Mouse (Mus musculus): ENCODE results near the gene Trabd2b. TPM values are rescaled to one million over a fixed set of nuclear protein-coding genes. Genes with fewer than 3 reads are reported as not detected.

The Trabd2b gene
- polyA plus RNA-seq, 1 experiment from 2014 or later, result 5.7 TPM

DNA sequence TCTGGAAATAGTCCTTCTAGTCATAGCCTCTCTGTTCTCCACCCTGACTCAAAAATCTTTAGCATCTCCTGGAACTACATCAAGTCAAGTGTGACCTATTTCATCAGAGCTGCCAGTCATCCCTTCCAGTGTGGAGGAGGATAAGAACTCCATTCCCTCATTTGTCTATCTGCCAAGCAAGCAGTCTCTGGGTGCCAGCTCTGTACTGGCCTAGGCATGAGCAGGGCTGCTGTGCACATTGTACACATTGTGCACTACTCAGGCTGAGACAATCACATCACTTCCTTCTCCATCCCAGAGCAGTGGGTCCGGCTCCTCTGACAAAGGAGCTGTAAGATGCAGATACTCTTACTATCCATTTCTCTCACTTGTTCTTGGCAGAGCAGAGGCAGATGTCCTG is 178.2 kb downstream of the Trabd2b start:
- Histone ChIP-seq H3K4me3 (ENCODE audit: low read length) (no peak overlapping the region), H3K36me3 (ENCODE audit: insufficient read depth, low read length) (0 out of 2 replicates have a peak, but pooled peaks cover 4% of the 10 kb centered on the region), H3K27ac (ENCODE audit: low read length) (no peak overlapping the region), H3K27me3 (ENCODE audit: insufficient read depth, low read length) (no peaks in the 10 kb centered on the region), H3K4me2 (replicated peaks; ENCODE audit: low read depth, low read length) (no peak overlapping the region), H3K9ac (replicated peaks; ENCODE audit: low read length) (no peak overlapping the region), H3K4me1 (ENCODE audit: insufficient read depth, low read length) (no peaks in the 10 kb centered on the region; the same call in 1 of the 2 replicates), H3K9me3 (ENCODE audit: low read length) (no peaks in the 10 kb centered on the region)
- no peak for ATAC-seq (ENCODE audit: low FRiP score, low TSS enrichment)
- 65% methylated on average over 1 of the region's 1 CpGs for WGBS

DNA sequence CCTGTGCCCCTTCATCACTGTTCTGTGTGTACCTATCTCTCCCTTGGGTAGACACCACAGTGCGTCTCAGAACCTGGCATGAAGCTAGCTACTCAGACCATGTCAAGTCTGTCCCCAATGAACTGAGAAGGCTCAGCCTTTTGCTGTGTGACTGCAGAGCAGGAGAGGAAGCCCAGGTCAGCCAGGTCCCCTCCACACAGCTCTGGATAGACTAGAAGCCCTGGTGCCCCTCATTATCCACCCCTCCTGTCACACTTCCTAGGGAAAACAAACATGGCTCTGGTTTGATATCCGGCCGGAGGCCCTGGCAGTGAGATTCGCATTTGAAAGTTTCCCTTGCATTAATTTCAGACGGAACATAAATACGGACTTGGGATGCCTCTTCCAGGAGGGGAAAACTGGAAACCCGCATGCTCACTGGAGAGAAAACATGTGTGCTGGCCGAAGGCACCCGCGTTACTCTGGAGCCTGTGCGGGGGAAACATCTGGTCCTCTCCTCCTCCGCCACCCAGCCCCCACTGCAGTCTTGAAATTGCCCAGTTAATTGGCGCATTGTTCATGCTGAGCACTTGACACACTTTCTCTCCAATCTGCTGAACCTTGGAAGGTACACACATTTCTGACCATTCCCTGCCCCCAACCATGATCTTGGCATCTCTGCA is 187.2 kb downstream of the Trabd2b start:
- H3K27me3 ChIP-seq (ENCODE audit: insufficient read depth, low read length), result no peaks in the 10 kb centered on the region
- peaks cover 22% of the 10 kb centered on the region for H3K4me1 ChIP-seq (ENCODE audit: insufficient read depth, low read length)
- no peak overlapping the region for H3K4me3 ChIP-seq (ENCODE audit: low read length)
- no peaks in the 10 kb centered on the region for H3K9me3 ChIP-seq (ENCODE audit: low read length)
- no peak overlapping the region for H3K9ac ChIP-seq (replicated peaks; ENCODE audit: low read length)
- H3K4me2 ChIP-seq (replicated peaks; ENCODE audit: low read depth, low read length), result no peak overlapping the region
- 42% methylated on average over 13 of the region's 13 CpGs for WGBS
- H3K36me3 ChIP-seq (ENCODE audit: insufficient read depth, low read length), result no peaks in the 10 kb centered on the region
- no peak overlapping the region for H3K27ac ChIP-seq (ENCODE audit: low read length)
- ATAC-seq (ENCODE audit: low FRiP score, low TSS enrichment), result peak; percentile 40; the same call in 1 of the 2 replicates

DNA sequence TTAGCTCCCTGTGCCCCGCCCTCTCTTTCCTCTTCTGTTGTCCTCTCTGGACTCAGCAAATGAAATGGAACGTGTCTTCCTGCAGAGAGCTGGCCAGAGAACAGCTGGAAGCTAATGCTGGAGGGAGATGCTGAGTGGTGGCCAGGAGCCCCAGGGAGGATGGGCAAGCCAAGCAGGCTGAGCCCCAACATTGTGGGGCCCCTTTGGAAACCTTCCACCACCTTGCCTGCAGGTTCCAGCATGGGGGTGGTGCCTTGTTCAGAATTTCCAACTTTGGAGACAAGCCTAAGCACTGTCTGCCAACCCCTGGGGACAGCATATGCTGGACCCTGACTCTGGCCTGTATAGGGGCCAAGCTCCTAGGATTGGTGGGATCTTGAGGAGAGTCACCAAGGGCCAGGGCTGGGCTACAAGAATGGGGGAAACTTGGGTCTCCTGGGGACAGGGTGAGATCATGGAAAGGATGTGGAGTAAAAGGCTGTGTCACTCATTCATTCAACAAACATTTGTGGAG is 188.7 kb downstream of the Trabd2b start:
- Histone ChIP-seq H3K4me3 (ENCODE audit: low read length) (no peak overlapping the region), H3K4me1 (ENCODE audit: insufficient read depth, low read length) (peaks cover 23% of the 10 kb centered on the region), H3K9ac (replicated peaks; ENCODE audit: low read length) (no peak overlapping the region), H3K27me3 (ENCODE audit: insufficient read depth, low read length) (no peaks in the 10 kb centered on the region), H3K27ac (ENCODE audit: low read length) (no peak overlapping the region), H3K36me3 (ENCODE audit: insufficient read depth, low read length) (no peaks in the 10 kb centered on the region), H3K4me2 (replicated peaks; ENCODE audit: low read depth, low read length) (no peak overlapping the region), H3K9me3 (ENCODE audit: low read length) (no peaks in the 10 kb centered on the region)
- 40% methylated on average over 2 of the region's 2 CpGs for WGBS
- no peak for ATAC-seq (ENCODE audit: low FRiP score, low TSS enrichment)

DNA sequence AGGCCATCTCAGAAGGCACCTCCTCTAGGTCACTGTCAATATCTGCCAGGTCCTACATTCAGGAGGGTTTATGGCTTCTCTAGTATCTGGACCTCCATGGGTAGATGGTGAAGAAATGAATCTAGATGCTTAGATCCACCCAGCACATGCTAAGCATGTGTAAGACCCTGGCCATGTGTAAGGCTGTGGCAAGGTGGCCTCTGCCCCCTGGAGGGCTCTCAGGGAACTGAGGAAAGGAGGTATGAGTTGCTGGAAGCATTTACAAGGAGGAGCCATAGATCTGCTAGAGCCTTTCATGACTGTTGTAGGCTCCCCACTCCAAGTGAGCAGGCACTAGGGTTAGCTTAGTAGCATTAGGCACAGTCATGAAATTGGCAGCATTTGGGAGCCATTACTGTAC is 192.6 kb downstream of the Trabd2b start:
- Histone ChIP-seq H3K4me3 (ENCODE audit: low read length) (no peak overlapping the region), H3K4me2 (replicated peaks; ENCODE audit: low read depth, low read length) (no peak overlapping the region), H3K36me3 (ENCODE audit: insufficient read depth, low read length) (no peaks in the 10 kb centered on the region), H3K4me1 (ENCODE audit: insufficient read depth, low read length) (peaks cover 31% of the 10 kb centered on the region), H3K9me3 (ENCODE audit: low read length) (no peaks in the 10 kb centered on the region), H3K9ac (replicated peaks; ENCODE audit: low read length) (no peak overlapping the region), H3K27me3 (ENCODE audit: insufficient read depth, low read length) (no peaks in the 10 kb centered on the region), H3K27ac (ENCODE audit: low read length) (no peak overlapping the region)
- no peak for ATAC-seq (ENCODE audit: low FRiP score, low TSS enrichment)

DNA sequence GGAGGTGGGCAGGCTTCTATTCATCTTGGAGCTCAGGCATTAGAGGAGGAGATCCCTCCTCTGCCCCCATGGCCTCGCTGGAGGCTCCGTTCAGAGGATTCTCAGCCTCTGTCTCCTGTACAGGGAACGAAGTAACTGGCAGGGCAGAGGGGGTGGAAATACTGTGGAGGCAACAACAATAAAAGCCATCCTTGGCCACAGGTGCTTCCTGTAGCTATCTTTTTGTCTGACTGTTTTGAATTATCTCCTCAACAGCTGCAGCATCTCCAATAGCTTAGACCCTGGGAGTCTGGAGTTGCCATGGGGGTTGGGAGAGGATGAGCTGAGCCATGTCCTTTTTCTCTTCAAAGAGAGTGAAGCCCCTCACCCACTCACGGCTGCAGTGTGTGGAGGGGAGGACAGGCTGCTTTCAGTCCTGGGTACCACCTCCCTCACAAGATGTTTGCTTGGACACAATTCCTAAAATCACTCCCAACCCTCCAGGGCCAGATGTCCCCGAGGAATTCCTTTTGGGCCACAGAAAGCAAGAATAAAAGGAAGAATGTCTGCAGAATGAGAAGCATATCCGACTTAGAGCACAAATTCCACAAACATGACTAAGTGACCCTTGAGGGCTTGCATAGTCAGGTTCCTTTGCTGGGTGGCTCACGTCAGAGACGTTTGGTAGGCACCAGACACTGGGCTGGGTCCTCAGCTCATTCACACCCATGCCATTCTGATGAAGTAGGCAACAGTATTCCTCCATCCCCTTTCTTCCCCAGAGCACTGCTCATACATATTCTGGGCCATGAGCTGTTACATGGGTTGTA is 194.9 kb downstream of the Trabd2b start:
- peaks cover 19% of the 10 kb centered on the region; the same call in 1 of the 2 replicates for H3K4me1 ChIP-seq (ENCODE audit: insufficient read depth, low read length)
- no peak for ATAC-seq (ENCODE audit: low FRiP score, low TSS enrichment)
- H3K9me3 ChIP-seq (ENCODE audit: low read length), result no peaks in the 10 kb centered on the region
- no peak overlapping the region for H3K4me2 ChIP-seq (replicated peaks; ENCODE audit: low read depth, low read length)
- H3K36me3 ChIP-seq (ENCODE audit: insufficient read depth, low read length), result no peaks in the 10 kb centered on the region
- WGBS, result 24% methylated on average over 8 of the region's 8 CpGs
- H3K4me3 ChIP-seq (ENCODE audit: low read length), result no peak overlapping the region
- no peak overlapping the region for H3K27ac ChIP-seq (ENCODE audit: low read length)
- no peak overlapping the region for H3K9ac ChIP-seq (replicated peaks; ENCODE audit: low read length)
- no peaks in the 10 kb centered on the region for H3K27me3 ChIP-seq (ENCODE audit: insufficient read depth, low read length)

DNA sequence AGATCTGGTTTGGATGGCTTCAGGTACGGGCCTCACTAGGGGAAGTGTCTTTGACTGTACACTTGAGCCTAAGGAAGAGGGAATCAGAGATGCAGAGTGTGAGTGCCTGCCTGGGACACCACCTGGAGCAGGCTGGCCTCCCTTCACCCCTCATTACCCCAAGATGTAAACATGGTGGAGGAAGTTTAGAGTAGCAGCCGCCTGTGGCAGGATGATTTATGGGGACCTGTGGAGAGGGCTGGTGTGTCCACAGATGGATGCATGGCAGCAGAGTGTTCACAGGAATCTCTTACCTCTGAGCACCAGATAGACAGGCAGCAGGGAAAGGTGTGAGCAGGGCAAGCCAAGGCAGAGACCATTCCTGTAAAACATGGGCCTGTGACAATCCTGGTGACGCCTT is 199.1 kb downstream of the Trabd2b start:
- H3K9ac ChIP-seq (replicated peaks; ENCODE audit: low read length), result no peak overlapping the region
- 38% methylated on average over 3 of the region's 3 CpGs for WGBS
- peak; percentile 74 for ATAC-seq (ENCODE audit: low FRiP score, low TSS enrichment)

DNA sequence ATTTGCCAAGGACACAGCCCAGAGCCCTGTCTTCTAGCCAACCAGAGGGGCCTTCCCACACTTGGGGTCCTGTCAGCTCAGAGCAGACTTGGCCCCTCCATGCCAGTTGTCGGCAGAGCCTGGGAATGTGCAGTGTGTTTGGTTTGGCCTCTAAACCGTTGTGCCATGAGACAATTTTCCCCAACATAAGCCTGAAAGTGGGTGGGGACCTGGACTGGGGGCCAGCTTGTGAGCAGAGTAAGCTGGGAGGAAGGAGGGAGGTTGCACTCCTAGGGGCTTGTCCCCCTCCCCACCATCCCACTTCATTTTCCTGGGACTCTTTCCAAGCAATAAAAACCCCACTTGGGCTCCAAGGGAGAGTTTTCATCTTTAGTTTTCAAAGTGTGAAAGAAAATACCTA is 201.3 kb downstream of the Trabd2b start:
- Histone ChIP-seq H3K9ac (replicated peaks; ENCODE audit: low read length) (no peak overlapping the region), H3K27me3 (ENCODE audit: insufficient read depth, low read length) (no peaks in the 10 kb centered on the region), H3K4me1 (ENCODE audit: insufficient read depth, low read length) (no peaks in the 10 kb centered on the region), H3K4me2 (replicated peaks; ENCODE audit: low read depth, low read length) (no peak overlapping the region), H3K27ac (ENCODE audit: low read length) (no peak overlapping the region), H3K36me3 (ENCODE audit: insufficient read depth, low read length) (no peaks in the 10 kb centered on the region), H3K4me3 (ENCODE audit: low read length) (no peak overlapping the region), H3K9me3 (ENCODE audit: low read length) (no peaks in the 10 kb centered on the region)
- ATAC-seq (ENCODE audit: low FRiP score, low TSS enrichment), result no peak
- WGBS, result 63% methylated on average over 2 of the region's 2 CpGs

More for the DNA sequence above, 199.1 kb downstream of the Trabd2b start:
- no peaks in the 10 kb centered on the region for H3K27me3 ChIP-seq (ENCODE audit: insufficient read depth, low read length)
- no peak overlapping the region for H3K27ac ChIP-seq (ENCODE audit: low read length)
- no peaks in the 10 kb centered on the region for H3K9me3 ChIP-seq (ENCODE audit: low read length)
- no peak overlapping the region for H3K4me2 ChIP-seq (replicated peaks; ENCODE audit: low read depth, low read length)
- H3K4me3 ChIP-seq (ENCODE audit: low read length), result no peak overlapping the region
- H3K36me3 ChIP-seq (ENCODE audit: insufficient read depth, low read length), result no peaks in the 10 kb centered on the region
- H3K4me1 ChIP-seq (ENCODE audit: insufficient read depth, low read length), result peaks cover 12% of the 10 kb centered on the region; the same call in 1 of the 2 replicates

DNA sequence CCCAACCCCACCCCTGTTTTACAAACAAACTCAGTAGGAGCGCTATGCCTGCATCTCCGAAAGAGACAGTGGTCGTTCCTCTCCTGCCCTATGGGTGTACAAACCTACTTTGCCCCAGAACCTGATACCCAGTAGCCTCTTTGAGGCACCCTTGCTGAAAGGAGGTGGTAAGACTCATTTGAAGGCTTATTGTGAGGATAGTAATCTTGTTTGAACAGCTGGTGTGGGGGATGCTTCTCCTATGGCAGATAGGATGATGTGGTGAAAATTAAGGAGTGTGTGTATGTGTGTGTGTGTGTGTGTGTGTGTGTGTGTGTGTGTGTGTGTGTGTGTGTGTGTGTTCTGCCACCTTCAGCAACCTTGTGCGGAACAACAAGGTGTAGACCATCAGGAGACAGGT is 202.8 kb downstream of the Trabd2b start:
- no peak overlapping the region for H3K4me3 ChIP-seq (ENCODE audit: low read length)
- 71% methylated on average over 4 of the region's 4 CpGs for WGBS
- no peak overlapping the region for H3K27ac ChIP-seq (ENCODE audit: low read length)
- H3K4me1 ChIP-seq (ENCODE audit: insufficient read depth, low read length), result no peaks in the 10 kb centered on the region
- no peak overlapping the region for H3K9ac ChIP-seq (replicated peaks; ENCODE audit: low read length)
- H3K9me3 ChIP-seq (ENCODE audit: low read length), result no peaks in the 10 kb centered on the region
- H3K27me3 ChIP-seq (ENCODE audit: insufficient read depth, low read length), result no peaks in the 10 kb centered on the region
- ATAC-seq (ENCODE audit: low FRiP score, low TSS enrichment), result no peak
- no peak overlapping the region for H3K4me2 ChIP-seq (replicated peaks; ENCODE audit: low read depth, low read length)
- H3K36me3 ChIP-seq (ENCODE audit: insufficient read depth, low read length), result no peaks in the 10 kb centered on the region

DNA sequence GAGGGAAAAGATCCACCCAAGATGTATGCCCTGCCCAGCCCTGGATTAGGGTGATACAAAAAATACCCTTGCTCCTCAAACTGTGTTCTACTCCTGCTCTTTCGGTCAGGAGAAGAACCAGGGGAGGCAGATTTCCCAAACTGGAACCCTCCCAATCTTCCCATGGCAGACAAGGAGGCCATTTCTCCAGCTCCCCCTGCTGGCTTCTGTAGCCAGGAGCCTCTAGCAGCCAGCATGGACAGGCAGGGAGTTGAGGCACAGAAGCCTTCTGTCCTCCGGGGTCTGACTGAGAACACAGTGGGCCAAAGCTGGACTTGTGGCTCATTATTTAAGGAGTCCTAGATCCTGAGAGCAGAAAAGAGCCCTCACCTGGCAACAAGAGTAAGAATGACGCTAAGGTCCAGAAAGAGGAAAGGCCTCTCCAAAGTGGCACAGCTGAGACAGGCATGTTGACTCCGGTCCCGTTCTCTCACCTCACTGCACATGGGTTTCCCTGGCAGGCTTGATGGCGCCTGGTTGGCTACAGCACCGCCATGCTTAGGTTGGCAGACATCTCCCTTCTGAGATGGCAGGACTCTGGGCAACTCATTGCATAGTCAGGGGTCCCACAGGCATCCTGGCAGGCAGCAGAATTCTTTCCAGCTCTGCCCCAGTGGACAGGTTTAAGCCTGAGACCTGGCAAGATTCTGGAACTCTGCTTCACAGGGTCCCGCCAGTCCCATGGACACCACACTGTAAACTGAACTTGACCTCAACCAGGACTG is 204.8 kb downstream of the Trabd2b start:
- H3K4me3 ChIP-seq (ENCODE audit: low read length), result no peak overlapping the region
- no peaks in the 10 kb centered on the region for H3K4me1 ChIP-seq (ENCODE audit: insufficient read depth, low read length)
- no peak for ATAC-seq (ENCODE audit: low FRiP score, low TSS enrichment)
- H3K27me3 ChIP-seq (ENCODE audit: insufficient read depth, low read length), result no peaks in the 10 kb centered on the region
- no peak overlapping the region for H3K9ac ChIP-seq (replicated peaks; ENCODE audit: low read length)
- no peaks in the 10 kb centered on the region for H3K9me3 ChIP-seq (ENCODE audit: low read length)
- no peak overlapping the region for H3K4me2 ChIP-seq (replicated peaks; ENCODE audit: low read depth, low read length)
- H3K36me3 ChIP-seq (ENCODE audit: insufficient read depth, low read length), result no peaks in the 10 kb centered on the region
- WGBS, result 87% methylated on average over 8 of the region's 8 CpGs
- no peak overlapping the region for H3K27ac ChIP-seq (ENCODE audit: low read length)
